Mouse (Mus musculus): ENCODE results near the gene Egln3. TPM values are rescaled to one million over a fixed set of nuclear protein-coding genes. Genes with fewer than 3 reads are reported as not detected.

Gene Egln3
- total RNA-seq (2015; ENCODE audit: low replicate concordance) (2.5 and 13.6 TPM in 2 replicates), total RNA-seq (2017; ENCODE audit: low replicate concordance) (0.14 and 2.6 TPM in 2 replicates)

DNA sequence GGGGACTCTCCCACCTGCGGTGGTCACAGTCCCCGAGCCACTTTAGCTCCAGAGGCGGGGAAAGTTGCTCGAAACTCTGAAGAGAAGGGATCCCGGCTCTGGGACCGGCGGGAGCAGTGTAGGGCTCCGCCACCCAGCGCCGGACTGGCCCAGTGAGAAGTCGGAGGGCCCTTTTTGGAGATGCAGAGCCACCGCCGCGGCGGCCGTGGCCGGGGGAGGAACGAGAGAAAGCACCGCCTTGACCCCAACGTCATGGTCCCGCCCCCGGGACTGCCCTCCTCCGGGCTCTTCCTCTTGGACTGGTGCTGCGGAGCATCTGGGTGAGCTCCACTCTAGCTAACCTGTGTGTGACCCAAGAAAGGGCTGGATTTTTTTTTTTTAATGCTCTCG lies at the start of gene Egln3:
Gene Egln3, minus strand, starts transcription at position 205 of the 390 bp plus-strand sequence.
- ATAC-seq (replicated peaks; ENCODE audit: low FRiP score, poor library complexity, severe bottlenecking) = no peak

DNA sequence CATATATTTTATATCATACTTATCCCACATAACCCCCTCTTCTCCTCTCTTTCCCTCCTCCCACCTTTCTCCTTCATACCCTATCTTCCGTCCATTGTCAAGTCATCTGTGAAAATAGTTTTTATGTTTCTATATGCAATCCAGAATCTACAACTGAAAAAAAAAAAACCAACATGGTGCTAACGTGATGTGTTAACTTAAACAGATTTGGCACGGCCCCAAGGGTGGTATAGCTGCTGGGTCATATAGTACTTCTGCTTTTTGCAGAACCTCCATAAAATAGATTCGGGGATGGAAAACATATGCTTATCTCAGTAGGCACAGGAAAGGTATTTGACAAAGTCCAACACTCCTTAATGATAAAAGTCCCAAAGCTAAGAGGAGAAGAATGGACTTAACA lies 49.8 kb upstream of the Egln3 start:
- no peak for ATAC-seq (replicated peaks; ENCODE audit: low FRiP score, poor library complexity, severe bottlenecking)

DNA sequence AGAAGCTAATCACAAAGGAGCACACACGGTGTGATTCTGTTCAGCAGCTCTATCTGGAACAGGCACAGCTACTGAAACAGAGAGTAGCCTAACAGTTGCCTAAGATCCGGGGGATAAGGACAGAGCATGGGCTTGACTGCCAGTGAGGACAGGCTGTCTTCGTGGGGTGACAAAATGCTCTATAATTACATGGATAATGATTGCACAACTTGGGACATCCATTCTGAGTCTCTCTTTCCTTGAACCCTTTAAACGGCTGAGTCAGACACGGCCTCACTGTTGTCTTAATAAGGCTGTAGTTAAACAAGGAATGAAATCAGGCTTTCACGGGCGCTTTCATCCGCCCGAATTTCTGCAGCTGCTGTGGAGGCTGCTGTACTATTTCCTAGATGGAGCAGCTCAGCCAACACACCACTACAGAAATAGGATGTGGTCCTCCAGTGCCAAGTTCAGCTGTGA lies 48.3 kb upstream of the Egln3 start:
- no peak for ATAC-seq (replicated peaks; ENCODE audit: low FRiP score, poor library complexity, severe bottlenecking)

DNA sequence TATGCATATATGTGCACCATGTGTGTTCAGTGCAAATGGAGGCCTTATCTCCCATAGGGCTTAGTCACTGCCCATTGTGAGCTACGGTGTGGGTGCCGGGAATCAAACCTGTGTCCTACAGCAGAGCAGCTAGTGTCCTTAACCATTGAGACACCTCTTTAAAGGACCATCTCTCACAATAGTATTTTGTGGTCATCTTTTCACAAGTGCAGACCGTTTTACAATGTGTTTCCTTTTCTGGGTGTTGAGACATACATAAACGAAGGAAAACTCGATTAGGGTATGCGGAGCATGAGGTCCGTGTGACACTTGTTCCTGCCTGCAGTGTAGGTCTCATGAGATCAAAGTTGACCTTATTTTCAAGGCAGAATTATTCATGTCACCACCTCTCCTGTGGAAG lies 44.2 kb upstream of the Egln3 start:
- no peak for ATAC-seq (replicated peaks; ENCODE audit: low FRiP score, poor library complexity, severe bottlenecking)

DNA sequence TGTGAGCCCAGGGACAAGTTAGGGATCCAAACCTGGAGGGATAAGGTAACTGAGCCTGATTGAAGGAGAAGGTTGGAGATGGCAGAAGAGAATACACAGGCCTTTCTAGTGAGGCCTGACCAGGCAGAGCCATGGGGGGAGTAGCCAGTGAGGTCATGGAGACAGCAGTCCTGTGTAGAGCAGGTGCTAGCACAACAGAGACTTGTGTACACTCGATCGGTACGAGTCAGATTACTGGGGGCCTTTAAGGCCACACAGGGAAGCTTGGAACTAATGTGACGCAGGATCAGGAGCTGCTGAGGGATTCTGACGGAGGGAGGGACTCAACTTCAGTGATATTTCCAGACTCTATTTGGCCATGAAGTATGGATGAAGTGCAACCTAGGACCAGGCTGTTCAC lies 39.5 kb upstream of the Egln3 start:
- no peak for ATAC-seq (replicated peaks; ENCODE audit: low FRiP score, poor library complexity, severe bottlenecking)

DNA sequence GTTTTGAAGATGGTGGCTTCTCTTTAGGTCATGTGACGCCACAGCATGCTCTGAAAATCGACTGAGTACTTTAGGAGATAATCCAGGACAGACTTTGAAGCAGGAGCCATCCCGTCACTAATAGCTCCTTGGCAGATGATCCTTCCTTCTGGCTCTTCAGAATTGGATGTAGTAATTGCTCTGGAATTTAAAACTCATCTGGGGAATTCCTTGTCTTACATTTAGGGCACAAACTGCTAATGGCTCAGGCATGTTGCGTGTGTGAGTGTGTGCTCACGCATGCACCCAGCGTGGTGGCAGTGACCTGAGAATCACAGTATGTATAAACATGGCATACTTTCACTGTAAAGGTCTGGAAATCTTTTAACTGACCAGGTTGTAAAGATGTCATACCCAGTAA lies 38.3 kb upstream of the Egln3 start:
- ATAC-seq (replicated peaks; ENCODE audit: low FRiP score, poor library complexity, severe bottlenecking) = no peak

DNA sequence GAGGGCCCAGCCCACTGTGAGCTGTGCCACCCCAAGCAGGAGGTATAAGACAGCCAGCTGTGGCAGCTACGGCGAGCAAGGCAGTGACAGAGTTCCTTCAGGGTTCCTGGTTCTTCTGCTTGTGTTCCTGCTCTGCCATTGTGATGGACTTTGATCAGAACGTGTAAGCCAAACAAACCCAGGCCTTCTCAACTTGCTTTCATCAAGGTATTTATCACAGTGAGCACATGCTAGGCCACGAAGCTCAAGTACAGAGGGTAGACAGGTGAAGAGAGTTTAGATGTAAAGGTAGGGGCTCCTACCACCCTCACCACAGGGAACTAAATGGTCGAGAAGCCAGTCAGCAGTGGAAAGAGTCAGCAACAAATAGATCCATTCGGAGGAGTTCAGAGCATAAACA lies 30.1 kb upstream of the Egln3 start:
- no peak for ATAC-seq (replicated peaks; ENCODE audit: low FRiP score, poor library complexity, severe bottlenecking)

DNA sequence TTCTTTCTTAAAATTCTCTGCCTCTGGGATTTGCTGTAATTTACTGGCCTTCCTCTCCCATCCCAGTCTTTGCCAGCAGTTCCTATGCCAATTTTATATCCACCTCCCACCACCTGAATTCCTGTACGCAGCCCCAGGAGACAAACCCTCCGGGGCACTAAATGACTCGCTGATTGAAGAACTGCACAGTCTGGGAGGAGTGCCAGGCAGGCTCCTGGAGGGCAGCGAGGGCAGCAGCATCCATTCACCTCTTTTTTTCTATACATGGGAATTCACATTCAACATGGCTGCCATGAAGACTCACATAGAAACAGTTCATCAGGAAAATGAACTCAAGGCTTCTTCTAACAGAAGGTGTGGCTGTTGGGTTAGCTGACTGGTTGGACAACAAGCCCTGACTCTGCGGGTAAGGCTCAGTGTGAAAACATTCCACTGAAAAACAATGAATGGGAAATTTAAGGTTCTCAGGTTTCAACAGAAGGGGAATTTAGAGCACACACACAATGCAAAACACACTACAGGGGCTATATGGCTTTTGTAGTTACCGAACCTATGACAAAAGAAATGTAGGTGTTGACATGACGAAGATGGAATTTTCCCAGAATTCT lies 29.4 kb upstream of the Egln3 start:
- no peak for ATAC-seq (replicated peaks; ENCODE audit: low FRiP score, poor library complexity, severe bottlenecking)

DNA sequence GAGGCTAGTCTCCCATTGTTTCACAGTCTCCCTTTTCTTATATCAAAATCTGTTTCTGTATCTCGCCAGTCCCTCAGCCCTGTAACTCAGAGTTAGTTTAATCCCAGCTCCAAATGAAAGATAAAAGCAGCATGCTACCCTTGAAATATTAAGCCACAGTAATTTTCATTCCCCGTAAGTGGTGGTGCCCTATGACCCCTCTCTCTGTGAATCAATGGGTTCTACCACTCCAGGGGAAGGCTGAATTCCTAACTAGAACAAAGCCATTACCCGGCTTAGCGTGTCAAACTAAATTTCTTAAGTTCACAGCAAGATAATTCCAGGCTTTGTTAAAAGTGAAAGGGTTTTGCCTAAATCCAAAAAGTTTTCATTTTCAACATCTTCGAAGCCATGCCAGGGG lies 28.8 kb upstream of the Egln3 start:
- ATAC-seq (replicated peaks; ENCODE audit: low FRiP score, poor library complexity, severe bottlenecking) = no peak

DNA sequence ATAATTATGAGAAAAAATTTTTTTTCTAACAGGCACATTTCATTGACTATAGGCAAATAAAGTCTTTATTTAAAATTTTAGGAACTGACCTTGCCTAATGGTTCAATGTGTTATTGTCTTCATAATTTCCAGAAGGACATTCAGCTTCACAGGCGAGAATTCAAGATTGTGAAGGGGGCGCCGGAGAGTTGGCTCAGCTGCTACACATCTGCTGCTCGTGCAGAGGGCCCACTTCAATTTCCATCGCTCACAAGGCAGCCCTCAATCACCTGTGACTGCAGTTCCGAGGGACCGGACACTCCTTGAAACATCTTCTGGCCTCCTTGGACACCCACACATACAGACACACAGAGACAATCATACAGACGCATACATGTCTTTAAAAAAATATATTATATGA lies 23.9 kb upstream of the Egln3 start:
- no peak for ATAC-seq (replicated peaks; ENCODE audit: low FRiP score, poor library complexity, severe bottlenecking)

DNA sequence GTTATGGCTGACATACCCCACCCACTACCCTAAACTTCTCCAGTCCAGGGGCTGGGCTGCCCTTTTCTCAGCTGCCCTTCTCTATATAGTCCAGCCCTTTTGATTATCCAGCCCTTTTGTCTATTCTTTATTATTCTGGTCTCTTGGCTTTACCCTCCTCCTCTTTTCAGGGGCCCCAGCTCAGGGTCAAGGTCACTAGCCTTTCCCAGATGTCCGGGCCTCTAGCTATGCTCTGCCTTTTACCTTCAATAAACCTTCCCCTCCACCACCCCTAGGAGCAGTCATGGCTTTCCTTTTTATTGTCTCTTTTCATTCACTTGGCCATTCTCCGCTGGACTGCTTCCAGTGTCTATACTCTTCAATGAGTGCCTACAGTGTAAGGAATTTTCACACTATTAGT lies 22.7 kb upstream of the Egln3 start:
- ATAC-seq (replicated peaks; ENCODE audit: low FRiP score, poor library complexity, severe bottlenecking) = no peak

DNA sequence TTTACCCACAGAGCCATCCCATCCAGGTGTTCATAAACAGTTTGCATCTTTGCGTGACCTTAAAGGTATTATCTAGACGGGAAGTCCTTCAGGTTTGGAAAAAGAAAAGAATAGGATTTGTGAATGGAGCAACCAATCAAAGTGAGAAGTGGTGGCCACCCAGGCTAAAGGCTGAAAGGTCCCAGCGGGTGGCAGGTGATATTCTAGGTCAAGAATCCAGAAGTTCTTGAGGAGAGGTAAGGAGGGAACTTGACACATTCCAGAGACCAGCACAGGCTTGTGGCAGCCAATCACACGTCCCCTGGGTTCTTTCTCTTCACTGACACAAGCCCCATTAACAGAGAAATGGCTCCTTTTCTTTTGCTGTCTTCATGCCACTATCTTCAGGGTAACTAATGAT lies 21.9 kb upstream of the Egln3 start:
- ATAC-seq (replicated peaks; ENCODE audit: low FRiP score, poor library complexity, severe bottlenecking) = no peak

DNA sequence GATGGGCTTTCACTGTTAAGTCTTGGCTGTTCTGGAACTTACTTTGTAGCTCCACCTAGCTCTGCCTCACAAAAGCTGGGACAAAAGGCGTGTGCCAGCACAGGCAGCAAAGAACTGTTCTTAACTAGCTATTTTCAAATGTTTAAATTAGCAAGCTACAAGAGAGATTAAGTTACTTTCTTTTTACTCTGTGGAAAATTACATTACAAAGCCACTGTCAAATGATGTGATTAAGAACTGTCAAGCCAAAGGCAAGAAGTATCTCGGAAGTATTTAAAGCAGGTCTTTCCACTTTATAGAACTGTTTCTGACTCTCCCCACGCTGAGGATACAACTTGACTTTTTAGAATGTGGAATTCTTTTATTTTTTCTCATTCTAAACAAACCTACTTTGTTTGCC lies 21.4 kb upstream of the Egln3 start:
- ATAC-seq (replicated peaks; ENCODE audit: low FRiP score, poor library complexity, severe bottlenecking) = no peak

DNA sequence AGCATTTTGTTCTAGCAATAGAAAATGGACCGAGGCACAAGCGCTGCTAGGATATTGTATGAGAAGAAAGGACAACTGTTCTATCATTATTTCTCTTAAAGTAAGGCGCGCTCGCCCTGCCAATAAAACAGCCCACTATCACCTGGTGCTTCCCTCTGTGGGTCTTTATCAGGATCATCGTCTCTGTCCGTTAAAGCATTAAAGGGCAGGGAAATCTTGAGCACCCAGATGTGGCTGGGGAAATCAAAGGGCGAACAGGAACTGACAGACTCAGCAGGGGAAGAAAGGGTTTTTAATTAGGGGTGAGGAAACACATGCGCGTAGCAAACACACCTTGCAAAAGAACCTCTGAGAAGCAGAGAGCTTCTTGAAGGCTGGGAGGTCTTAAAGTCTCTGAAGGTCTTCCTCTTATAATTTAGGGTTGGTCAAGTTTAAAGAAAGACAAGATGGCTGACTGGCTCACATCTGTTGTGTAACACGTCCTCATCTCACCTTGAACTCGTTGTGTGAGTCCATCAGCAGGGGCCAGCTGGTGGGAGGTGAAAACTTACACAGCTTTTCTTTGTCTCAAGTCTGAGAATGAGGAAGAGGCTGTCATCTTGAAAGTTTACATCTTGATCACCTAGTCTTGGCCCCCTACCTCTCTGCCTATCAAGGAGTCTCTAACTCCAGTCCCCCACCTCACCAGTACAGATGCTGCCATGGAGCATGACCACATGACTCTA lies 18.5 kb upstream of the Egln3 start:
- no peak for ATAC-seq (replicated peaks; ENCODE audit: low FRiP score, poor library complexity, severe bottlenecking)

DNA sequence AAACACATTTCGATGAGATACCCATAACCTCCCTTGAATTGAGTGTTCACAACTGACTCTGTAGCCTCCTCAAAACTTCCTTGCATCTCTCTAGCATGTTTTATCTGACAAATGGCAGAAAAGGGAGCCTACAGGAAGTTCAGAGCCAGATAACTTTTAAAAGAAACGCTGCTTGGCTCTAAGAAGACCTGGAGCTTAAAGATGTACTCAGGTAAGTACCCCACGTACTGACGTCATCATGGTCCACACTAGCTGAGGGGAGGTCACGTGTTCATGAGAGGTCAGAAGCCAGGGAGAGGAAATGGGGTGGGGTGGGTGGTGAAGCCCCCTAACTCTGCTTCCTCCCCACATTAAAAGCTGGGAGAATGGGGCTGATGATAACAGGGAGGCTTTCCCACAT lies 13.0 kb upstream of the Egln3 start:
- ATAC-seq (replicated peaks; ENCODE audit: low FRiP score, poor library complexity, severe bottlenecking) = no peak

DNA sequence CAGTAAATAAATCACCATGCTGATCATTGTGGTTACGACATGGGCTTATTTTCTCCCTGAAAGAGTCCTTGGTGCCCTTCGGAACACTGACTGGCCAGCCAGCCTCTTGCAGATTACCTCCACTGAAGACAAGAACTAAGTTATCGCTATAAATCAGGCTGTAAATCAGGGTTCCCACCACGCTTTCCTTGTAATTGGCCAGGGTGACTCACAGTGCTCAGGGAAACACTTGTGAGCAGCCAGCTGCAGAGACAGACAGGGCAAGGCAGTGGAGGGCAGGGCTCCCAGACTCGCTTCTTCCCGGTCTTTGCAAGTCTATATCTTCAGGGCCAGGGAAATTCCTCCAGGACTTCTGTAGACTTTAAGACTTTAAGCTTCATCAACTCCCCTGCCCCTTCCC lies 10.8 kb upstream of the Egln3 start:
- no peak for ATAC-seq (replicated peaks; ENCODE audit: low FRiP score, poor library complexity, severe bottlenecking)

DNA sequence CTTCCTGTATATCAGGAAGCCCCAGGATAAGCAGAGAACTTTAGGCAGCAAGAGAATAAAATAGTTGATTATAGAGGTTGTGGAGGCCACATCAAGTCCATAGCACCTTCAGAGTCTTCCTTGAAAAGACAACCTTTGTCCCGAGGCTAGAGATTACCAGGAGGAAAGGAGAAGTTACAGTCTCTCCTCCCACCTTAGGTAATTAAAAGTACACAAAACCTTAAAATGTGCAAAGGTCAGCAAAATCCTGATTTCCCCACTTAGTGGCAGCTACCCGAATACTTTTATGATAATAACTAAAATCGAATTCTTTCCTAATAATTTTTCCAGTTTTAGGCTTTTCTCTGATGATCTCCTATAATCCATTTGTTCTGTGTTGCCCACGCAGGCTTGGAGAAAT lies 10.2 kb upstream of the Egln3 start:
- no peak for ATAC-seq (replicated peaks; ENCODE audit: low FRiP score, poor library complexity, severe bottlenecking)

DNA sequence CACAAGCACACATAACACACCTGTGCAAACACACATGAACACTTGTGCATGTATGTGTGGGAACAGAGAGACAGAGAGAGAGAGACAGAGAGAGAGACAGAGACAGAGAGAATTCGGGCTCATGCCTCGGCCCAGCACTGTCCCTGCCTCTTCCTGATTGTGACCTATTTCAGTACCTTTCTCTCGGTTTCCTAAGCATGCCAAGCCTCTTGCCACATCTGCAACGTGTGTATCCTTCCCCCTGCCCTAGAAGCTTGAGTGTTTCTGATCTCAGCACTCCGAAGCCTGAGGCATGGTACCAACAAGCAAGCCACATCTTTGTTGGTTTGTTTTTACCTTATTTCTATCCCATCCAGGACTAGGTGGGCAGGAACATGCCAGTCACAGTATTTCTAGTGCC lies 9.6 kb upstream of the Egln3 start:
- ATAC-seq (replicated peaks; ENCODE audit: low FRiP score, poor library complexity, severe bottlenecking) = no peak

DNA sequence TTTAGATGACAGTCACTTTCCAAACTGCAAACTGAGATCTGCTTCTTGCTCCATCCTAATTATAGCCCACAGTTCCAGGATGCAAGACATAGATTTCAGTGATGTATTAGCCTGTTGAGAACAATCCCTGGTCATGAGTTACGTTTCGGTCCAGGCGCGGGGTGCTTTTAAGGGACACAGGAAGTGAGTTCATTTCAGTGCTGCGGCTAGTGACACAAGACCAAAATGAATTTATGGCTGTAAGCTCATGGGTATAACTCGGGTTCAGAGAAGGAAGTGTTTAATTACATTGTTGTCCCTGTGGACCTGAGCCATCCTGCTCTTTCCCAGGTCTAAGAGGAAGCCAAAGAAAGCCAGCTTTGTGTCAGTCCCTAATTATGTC lies 5.5 kb upstream of the Egln3 start:
- no peak for ATAC-seq (replicated peaks; ENCODE audit: low FRiP score, poor library complexity, severe bottlenecking)

DNA sequence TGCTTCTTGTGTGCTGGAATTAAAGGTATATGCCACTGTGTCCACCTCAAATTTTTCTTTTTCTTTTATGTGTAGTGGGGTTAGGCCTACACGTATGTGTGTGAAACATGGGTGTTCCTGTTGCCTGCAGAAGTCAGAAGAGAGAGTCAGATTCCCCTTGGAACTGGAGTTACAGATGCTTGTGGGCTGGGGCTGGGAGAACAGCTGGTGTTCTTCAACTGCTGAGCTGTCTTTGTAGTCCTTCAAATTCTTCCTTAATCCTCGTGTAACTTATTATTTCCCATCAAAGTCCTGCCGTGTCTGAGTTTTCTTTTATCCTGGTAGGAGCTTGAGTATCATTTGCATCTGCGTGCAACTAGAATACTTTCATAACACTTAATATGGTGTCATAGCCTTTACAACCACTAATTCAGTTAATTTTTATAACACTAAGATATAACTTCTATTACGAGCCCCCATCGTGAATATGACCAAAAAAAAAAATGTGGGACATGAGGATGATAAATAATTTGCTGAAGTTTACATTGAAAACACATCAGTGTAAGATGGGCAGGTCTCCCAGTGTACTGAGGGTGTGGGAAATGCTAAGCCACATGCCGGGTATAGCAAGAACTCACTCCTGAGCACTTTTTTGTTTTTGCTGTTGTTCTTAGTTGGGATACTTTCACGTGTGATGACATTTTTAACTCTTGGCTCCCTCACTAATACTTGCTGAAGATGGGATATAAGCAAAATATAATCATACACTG lies 4.9 kb upstream of the Egln3 start:
- ATAC-seq (replicated peaks; ENCODE audit: low FRiP score, poor library complexity, severe bottlenecking) = no peak

DNA sequence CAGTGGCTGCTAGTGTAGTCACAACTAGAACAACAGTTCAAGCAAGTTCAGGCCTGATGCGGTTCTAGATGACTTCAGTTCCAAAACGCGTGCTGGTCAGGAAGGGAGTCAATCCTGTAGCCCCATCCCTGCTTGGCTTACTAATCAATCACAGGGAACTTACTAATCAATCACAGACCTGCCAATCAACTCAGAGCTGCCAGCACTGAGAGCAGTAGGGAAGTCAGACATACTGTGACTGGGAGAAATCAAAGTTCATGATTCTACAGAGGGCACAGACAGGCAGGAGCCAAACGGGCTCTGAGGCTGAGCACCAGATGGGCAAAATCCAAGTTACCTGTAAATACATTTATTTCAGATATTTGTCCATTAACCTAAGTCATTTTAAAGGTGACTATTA lies 2.1 kb upstream of the Egln3 start:
- no peak for ATAC-seq (replicated peaks; ENCODE audit: low FRiP score, poor library complexity, severe bottlenecking)
